Mouse (Mus musculus): ENCODE data around the gene Fnbp1. TPM values are rescaled to one million over a fixed set of nuclear protein-coding genes. Genes with fewer than 3 reads are reported as not detected.
"Not testable (repeated sequence)": the region's sequence is repeated elsewhere in the genome, so short reads cannot be mapped to it uniquely, and the experiment has no call there.

Gene Fnbp1
- polyA plus RNA-seq, 1 experiment from 2014 or later, result 30.5 TPM

GRCm38 (mm10) chr2:31169001-31169400 is 27.2 kb upstream of the Fnbp1 start:
- ATAC-seq (ENCODE audit: insufficient number of reproducible peaks, low FRiP score, low TSS enrichment, low read depth), result no peak
- H3K27ac ChIP-seq (replicated peaks), result no peak overlapping the region
- no peaks in the 10 kb centered on the region for H3K27me3 ChIP-seq
- no peak overlapping the region for H3K4me2 ChIP-seq (replicated peaks)
- no peaks in the 10 kb centered on the region for H3K9me3 ChIP-seq (replicated peaks)
- WGBS, result 89% methylated on average over 10 of the region's 10 CpGs
- H3K4me1 ChIP-seq, result peaks cover 20% of the 10 kb centered on the region
- H3K9ac ChIP-seq, result no peak overlapping the region
- H3K4me3 ChIP-seq (replicated peaks), result no peak overlapping the region
- peaks cover 72% of the 10 kb centered on the region for H3K36me3 ChIP-seq

- Histone ChIP-seq H3K4me1 (peaks cover 27% of the 10 kb centered on the region), H3K36me3 (peaks cover 58% of the 10 kb centered on the region)
- H3K4me3 ChIP-seq (replicated peaks); H3K27ac ChIP-seq (replicated peaks); H3K4me2 ChIP-seq (replicated peaks); H3K9ac ChIP-seq; H3K27me3 ChIP-seq; H3K9me3 ChIP-seq (replicated peaks); ATAC-seq (ENCODE audit: insufficient number of reproducible peaks, low FRiP score, low TSS enrichment, low read depth): not testable (repeated sequence)
- 93% methylated on average over 2 of the region's 2 CpGs for WGBS
These were observed 25.8 kb upstream of the Fnbp1 start for GRCm38 (mm10) chr2:31167571-31167970.

- H3K4me3 ChIP-seq (replicated peaks), result no peak overlapping the region
- no peaks in the 10 kb centered on the region for H3K27me3 ChIP-seq
- H3K27ac ChIP-seq (replicated peaks), result peak overlapping the region; percentile 82
- no peaks in the 10 kb centered on the region for H3K9me3 ChIP-seq (replicated peaks)
- peaks cover 38% of the 10 kb centered on the region for H3K36me3 ChIP-seq
- H3K4me1 ChIP-seq, result peaks cover 24% of the 10 kb centered on the region
- 41% methylated on average over 4 of the region's 4 CpGs for WGBS
- no peak overlapping the region for H3K9ac ChIP-seq
- no peak for ATAC-seq (ENCODE audit: insufficient number of reproducible peaks, low FRiP score, low TSS enrichment, low read depth)
- H3K4me2 ChIP-seq (replicated peaks), result no peak overlapping the region
These were observed 23.7 kb upstream of the Fnbp1 start for GRCm38 (mm10) chr2:31165529-31165928.

GRCm38 (mm10) chr2:31164841-31165455 is 23.1 kb upstream of the Fnbp1 start:
- no peak overlapping the region for H3K9ac ChIP-seq
- 21% methylated on average over 5 of the region's 5 CpGs for WGBS
- no peak overlapping the region for H3K4me2 ChIP-seq (replicated peaks)

GRCm38 (mm10) chr2:31163361-31164118 is 21.7 kb upstream of the Fnbp1 start:
- Histone ChIP-seq H3K4me3 (replicated peaks) (no peak overlapping the region), H3K9ac (no peak overlapping the region), H3K9me3 (replicated peaks) (no peaks in the 10 kb centered on the region), H3K4me2 (replicated peaks) (peak overlapping the region; percentile 15; the same call in 1 of the 2 replicates), H3K36me3 (peaks cover 18% of the 10 kb centered on the region), H3K27ac (replicated peaks) (peak overlapping the region; percentile 82), H3K27me3 (no peaks in the 10 kb centered on the region), H3K4me1 (peaks cover 24% of the 10 kb centered on the region)
- 60% methylated on average over 11 of the region's 11 CpGs for WGBS
- ATAC-seq (ENCODE audit: insufficient number of reproducible peaks, low FRiP score, low TSS enrichment, low read depth), result peak; percentile 77

More at GRCm38 (mm10) chr2:31164841-31165455, 23.1 kb upstream of the Fnbp1 start:
- H3K27ac ChIP-seq (replicated peaks), result peak overlapping the region; percentile 82
- H3K4me1 ChIP-seq, result peaks cover 24% of the 10 kb centered on the region
- no peaks in the 10 kb centered on the region for H3K9me3 ChIP-seq (replicated peaks)
- no peak overlapping the region for H3K4me3 ChIP-seq (replicated peaks)
- H3K36me3 ChIP-seq, result peaks cover 32% of the 10 kb centered on the region
- ATAC-seq (ENCODE audit: insufficient number of reproducible peaks, low FRiP score, low TSS enrichment, low read depth), result no peak
- H3K27me3 ChIP-seq, result no peaks in the 10 kb centered on the region

- 83% methylated on average over 4 of the region's 4 CpGs for WGBS
- H3K36me3 ChIP-seq, result peaks cover 2% of the 10 kb centered on the region; the same call in 1 of the 2 replicates
- H3K4me2 ChIP-seq (replicated peaks), result no peak overlapping the region
- peaks cover 24% of the 10 kb centered on the region for H3K4me1 ChIP-seq
- H3K27me3 ChIP-seq, result no peaks in the 10 kb centered on the region
- H3K27ac ChIP-seq (replicated peaks), result no peak overlapping the region
- no peaks in the 10 kb centered on the region for H3K9me3 ChIP-seq (replicated peaks)
- H3K4me3 ChIP-seq (replicated peaks), result no peak overlapping the region
- no peak overlapping the region for H3K9ac ChIP-seq
- no peak for ATAC-seq (ENCODE audit: insufficient number of reproducible peaks, low FRiP score, low TSS enrichment, low read depth)
These were observed 19.8 kb upstream of the Fnbp1 start for GRCm38 (mm10) chr2:31161620-31162019.

GRCm38 (mm10) chr2:31160147-31160920 is 18.5 kb upstream of the Fnbp1 start:
- Histone ChIP-seq H3K36me3 (no peaks in the 10 kb centered on the region; the same call in 1 of the 2 replicates), H3K4me1 (peaks cover 20% of the 10 kb centered on the region), H3K27ac (replicated peaks) (no peak overlapping the region), H3K9me3 (replicated peaks) (no peaks in the 10 kb centered on the region), H3K4me2 (replicated peaks) (no peak overlapping the region), H3K4me3 (replicated peaks) (no peak overlapping the region), H3K27me3 (no peaks in the 10 kb centered on the region), H3K9ac (no peak overlapping the region)
- 88% methylated on average over 10 of the region's 10 CpGs for WGBS
- ATAC-seq (ENCODE audit: insufficient number of reproducible peaks, low FRiP score, low TSS enrichment, low read depth), result no peak

- Histone ChIP-seq H3K27me3 (no peaks in the 10 kb centered on the region), H3K9me3 (replicated peaks) (no peaks in the 10 kb centered on the region), H3K36me3 (no peaks in the 10 kb centered on the region; the same call in 1 of the 2 replicates), H3K4me1 (peaks cover 15% of the 10 kb centered on the region), H3K4me2 (replicated peaks) (no peak overlapping the region), H3K4me3 (replicated peaks) (no peak overlapping the region), H3K27ac (replicated peaks) (no peak overlapping the region), H3K9ac (no peak overlapping the region)
- ATAC-seq (ENCODE audit: insufficient number of reproducible peaks, low FRiP score, low TSS enrichment, low read depth), result no peak
- WGBS, result 89% methylated on average over 3 of the region's 3 CpGs
These were observed 15.0 kb upstream of the Fnbp1 start for GRCm38 (mm10) chr2:31156846-31157245.

- WGBS, result under 1% methylated on average over 53 of the region's 53 CpGs
- H3K36me3 ChIP-seq, result peaks cover 20% of the 10 kb centered on the region
- ATAC-seq (ENCODE audit: insufficient number of reproducible peaks, low FRiP score, low TSS enrichment, low read depth), result peak; percentile 87
- H3K4me1 ChIP-seq, result peaks cover 23% of the 10 kb centered on the region
- peak within 1 kb of the TSS; percentile 64 for H3K4me2 ChIP-seq (replicated peaks)
- H3K27ac ChIP-seq (replicated peaks), result peak within 1 kb of the TSS; percentile 84
- H3K9me3 ChIP-seq (replicated peaks), result no peaks in the 10 kb centered on the region
- H3K27me3 ChIP-seq, result no peaks in the 10 kb centered on the region
- peak within 1 kb of the TSS; percentile 87 for H3K9ac ChIP-seq
- H3K4me3 ChIP-seq (replicated peaks), result peak within 1 kb of the TSS; percentile 98
These were observed 10.3 kb upstream of the Fnbp1 start, which contains the start of gene Gpr107 for GRCm38 (mm10) chr2:31151892-31152812. Gene Gpr107, plus strand, starts transcription at chr2:31152316.

- no peak overlapping the region for H3K27ac ChIP-seq (replicated peaks)
- H3K36me3 ChIP-seq, result peaks cover 28% of the 10 kb centered on the region
- H3K9ac ChIP-seq, result no peak overlapping the region
- no peaks in the 10 kb centered on the region for H3K9me3 ChIP-seq (replicated peaks)
- H3K4me1 ChIP-seq, result peaks cover 23% of the 10 kb centered on the region
- 0 out of 2 replicates have a peak overlapping the region, but pooled peaks have one; percentile 64 for H3K4me2 ChIP-seq (replicated peaks)
- no peaks in the 10 kb centered on the region for H3K27me3 ChIP-seq
- no peak for ATAC-seq (ENCODE audit: insufficient number of reproducible peaks, low FRiP score, low TSS enrichment, low read depth)
- H3K4me3 ChIP-seq (replicated peaks), result no peak overlapping the region
These were observed 9.0 kb upstream of the Fnbp1 start for GRCm38 (mm10) chr2:31150762-31151161.
